Mouse (Mus musculus): Measurements from ENCODE around the gene Wdr38.

The Wdr38 gene

DNA sequence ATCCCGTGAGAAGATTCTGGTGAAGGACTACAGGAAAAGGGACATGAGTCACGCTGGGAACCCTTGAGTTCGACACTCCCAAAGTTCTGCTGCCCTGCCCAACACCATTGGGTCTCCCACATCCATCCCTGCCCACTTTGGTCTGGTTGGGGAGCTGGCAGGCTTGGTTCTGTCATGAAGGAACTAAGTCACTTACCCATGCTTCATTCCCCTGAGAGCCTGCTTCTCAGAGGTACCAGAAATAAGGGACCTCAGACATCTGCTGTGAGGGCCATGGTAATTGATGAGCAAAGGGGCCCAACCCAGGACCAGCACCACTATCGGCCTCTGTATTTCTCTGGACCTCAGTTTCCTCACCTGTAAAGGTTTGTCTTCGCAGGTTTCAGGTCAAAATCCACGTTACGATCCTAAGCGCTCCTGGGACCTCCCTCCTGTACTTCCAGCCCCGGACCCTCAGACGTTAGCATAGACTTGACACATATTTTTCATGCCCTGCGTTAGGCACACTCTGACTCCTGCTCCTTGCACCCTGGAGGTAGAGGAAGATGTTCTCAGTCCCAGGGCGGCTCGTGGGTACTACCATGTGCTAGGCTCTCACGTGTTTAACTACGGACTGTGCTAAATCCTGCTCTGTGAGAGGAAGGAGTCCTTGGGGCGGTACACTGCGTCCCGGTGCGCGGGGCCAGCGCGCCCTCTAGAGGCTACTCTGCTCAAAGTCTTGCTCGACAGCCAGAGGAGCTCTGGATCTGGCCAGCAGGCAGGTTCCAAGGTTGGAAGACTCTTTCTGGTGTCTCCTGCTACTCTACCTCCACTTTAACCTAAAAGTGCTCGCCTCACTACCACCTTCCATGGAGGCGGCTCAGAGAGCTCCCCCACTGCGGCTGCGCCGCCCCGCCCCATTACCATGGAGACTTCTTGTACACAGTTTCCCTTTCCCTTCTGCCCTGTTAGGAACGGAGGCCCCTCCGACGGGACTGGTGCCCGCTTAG lies at the start of gene Wdr38:
Gene Wdr38, plus strand, starts transcription at position 91 of the 989 bp plus-strand sequence.
- DNase-seq (ENCODE audit: low read depth, low spot score) = peak; percentile 93

- no peak for DNase-seq (ENCODE audit: low read depth, low spot score)
Measured at GRCm38 (mm10) chr2:38947566-38947965, 49.7 kb upstream of the Wdr38 start.

DNA sequence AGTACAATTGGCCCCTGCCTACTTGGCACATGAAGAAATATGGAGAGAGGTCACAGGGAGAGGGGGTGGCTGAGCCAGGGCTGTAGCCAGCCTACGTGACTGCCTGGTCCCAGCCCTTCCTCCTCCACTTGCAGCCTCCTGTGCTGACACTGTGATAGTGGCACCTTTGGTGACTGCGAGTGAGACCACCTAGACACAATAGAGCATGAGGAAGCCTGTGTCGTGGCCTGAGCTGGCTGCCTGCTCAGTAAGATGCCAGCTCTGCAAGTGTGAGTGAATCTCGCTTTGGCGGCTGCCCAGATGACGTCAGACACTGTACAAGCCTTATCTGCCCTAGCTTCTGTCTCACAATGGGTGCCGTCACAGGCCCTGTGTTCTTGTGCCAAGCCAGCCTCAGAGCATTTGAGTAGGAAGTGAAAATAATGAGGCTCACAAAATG lies 47.0 kb upstream of the Wdr38 start:
- peak; percentile 92 for DNase-seq (ENCODE audit: low read depth, low spot score)

GRCm38 (mm10) chr2:38953152-38953883 lies 44.0 kb upstream of the Wdr38 start:
- peak; percentile 61 for DNase-seq (ENCODE audit: low read depth, low spot score)

DNA sequence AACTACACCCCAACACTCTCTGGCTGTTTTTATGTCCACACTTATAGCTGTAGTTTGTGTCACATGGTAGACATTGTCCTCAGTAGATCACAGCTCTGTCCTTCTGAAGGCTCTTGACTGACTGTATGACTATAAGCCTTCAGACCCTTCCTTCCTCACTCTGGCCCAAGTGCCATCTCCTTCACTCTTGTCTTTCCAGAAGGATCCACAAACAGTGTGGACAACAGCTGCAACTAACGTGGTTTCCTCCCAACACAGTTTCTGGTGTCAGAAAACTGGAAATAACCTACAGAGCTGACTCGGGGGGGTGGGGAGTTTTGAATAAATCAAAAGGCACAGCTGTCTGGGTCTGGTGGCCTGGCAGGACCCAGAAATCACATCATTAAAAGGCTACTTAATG lies 41.2 kb upstream of the Wdr38 start:
- DNase-seq (ENCODE audit: low read depth, low spot score) = no peak

- DNase-seq (ENCODE audit: low read depth, low spot score) = no peak
Measured at GRCm38 (mm10) chr2:38957671-38958223, 39.5 kb upstream of the Wdr38 start.

GRCm38 (mm10) chr2:38964198-38964597 lies 33.1 kb upstream of the Wdr38 start:
- DNase-seq (ENCODE audit: low read depth, low spot score) = no peak

DNA sequence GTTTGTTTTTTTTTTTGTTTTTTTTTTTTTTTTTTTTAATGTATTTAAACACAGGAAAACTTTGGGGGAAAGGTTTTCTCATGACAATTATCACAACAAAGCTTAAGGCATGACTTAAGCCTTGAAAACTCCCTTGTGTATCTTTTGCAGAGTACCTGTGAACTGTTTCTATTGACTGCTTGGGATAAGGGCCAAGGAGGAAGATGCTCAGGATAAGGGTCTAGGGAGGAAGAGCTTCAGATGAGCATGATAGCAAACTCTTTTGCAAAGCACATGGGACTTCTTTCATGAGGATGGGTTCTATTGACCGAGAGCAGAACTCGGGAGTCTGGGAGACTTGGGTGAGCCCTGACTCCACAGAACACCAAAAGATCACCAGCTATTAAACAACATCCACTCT lies 27.6 kb upstream of the Wdr38 start:
- no peak for DNase-seq (ENCODE audit: low read depth, low spot score)

GRCm38 (mm10) chr2:38970057-38970456 lies 27.2 kb upstream of the Wdr38 start:
- no peak for DNase-seq (ENCODE audit: low read depth, low spot score)

DNA sequence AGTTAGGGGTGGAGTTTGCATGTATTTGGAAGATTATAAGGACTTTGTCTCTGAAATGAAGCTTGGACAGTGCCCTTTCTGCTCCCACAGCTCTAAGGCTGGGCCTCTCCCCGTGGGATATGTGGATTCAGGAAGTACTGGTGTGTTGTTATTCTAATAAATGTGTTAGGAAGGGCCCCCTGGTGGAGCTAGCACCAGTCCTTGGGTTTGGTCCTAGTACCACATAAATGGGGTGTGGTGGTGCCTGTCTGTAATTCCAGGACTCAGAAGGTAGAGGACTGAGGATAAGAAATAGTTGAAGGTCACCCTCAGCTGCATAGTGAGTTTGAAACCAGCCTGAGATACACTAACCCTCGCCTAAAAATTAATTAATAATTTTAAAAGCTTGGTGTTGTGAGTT lies 24.1 kb upstream of the Wdr38 start:
- DNase-seq (ENCODE audit: low read depth, low spot score) = peak; percentile 48

- DNase-seq (ENCODE audit: low read depth, low spot score) = no peak
Measured at GRCm38 (mm10) chr2:38973701-38974100, 23.6 kb upstream of the Wdr38 start.

DNA sequence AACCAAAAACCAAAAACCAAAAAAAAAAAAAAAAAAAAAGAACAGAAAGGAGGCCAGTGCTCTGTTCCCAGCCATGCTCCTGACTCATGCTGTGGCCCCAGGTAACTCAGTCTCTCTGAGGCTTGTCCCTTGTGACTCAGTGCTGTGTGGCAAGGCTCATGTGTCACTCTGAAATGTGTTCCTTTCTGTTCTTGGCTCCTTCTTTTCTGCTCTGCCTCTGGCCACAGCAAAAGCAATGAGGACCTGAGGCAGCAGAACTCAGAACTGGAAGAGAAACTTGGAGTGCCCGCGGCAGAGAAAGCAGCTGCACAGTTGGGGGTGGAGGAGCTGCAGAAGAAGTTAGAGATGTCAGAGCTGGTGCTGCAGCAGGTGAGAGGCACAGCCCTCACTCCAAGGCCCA lies 23.1 kb upstream of the Wdr38 start:
- DNase-seq (ENCODE audit: low read depth, low spot score) = peak; percentile 66

DNA sequence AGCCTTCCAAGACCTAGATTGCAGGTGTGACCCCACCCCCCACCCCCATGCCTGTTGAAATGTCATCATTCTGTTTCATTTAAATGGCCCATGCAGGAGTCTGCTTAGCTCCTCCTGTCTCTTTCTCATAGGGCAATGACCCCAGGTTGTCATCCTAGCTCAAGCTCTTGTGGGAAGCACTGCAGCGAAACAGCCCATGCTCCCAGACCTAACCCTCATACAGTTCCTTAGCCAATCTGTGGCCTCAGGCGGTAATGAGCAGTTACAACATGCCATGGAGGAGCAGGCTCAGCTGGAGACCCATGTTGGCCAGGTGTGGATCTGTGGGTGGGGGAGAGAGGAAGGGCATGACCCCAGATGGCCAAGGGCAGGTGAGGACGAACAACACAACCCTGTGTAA lies 22.1 kb upstream of the Wdr38 start:
- no peak for DNase-seq (ENCODE audit: low read depth, low spot score)

GRCm38 (mm10) chr2:38975941-38976805 lies 21.1 kb upstream of the Wdr38 start:
- no peak for DNase-seq (ENCODE audit: low read depth, low spot score)

DNA sequence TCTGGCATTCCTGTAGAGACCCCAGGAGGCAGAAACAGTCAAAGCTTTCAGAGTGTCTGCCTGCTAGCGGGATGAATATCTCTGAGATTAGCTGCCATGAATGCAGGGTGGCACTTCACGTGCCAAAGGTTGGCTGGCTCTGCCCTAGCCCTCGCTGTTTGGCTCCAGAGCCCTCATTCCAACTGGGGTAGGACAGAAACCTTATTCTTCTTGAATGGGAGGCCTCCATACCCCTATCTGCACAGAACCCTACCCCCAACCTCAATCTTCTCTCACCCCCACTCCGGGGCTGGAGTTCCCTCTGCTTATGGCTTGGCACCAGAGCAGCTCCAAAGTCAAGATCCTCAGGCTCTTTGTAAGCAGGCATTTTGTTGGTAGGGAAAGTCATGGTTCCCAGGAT lies 19.4 kb upstream of the Wdr38 start:
- DNase-seq (ENCODE audit: low read depth, low spot score) = no peak

GRCm38 (mm10) chr2:38983456-38983855 lies 13.8 kb upstream of the Wdr38 start:
- DNase-seq (ENCODE audit: low read depth, low spot score) = no peak

DNA sequence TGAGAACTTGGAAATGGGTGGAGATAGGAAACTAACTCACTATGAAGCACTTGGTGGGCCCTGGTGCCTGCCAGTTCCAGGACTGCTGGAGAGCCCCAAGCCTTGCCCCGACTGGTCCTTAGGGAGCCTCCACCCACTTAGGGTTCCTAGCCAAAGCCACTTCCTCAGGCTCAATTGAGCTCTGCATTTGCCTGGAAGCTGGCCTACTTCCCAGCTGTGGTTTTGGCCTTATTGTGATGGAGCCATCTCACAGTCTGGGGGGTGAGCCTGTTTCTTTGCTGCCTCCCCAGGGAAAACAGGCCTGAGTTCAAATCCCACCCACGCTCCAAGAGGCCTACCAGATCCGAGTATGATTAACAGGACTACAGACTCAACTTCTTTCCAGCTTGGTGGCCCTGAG lies 10.7 kb upstream of the Wdr38 start:
- DNase-seq (ENCODE audit: low read depth, low spot score) = peak; percentile 99

DNA sequence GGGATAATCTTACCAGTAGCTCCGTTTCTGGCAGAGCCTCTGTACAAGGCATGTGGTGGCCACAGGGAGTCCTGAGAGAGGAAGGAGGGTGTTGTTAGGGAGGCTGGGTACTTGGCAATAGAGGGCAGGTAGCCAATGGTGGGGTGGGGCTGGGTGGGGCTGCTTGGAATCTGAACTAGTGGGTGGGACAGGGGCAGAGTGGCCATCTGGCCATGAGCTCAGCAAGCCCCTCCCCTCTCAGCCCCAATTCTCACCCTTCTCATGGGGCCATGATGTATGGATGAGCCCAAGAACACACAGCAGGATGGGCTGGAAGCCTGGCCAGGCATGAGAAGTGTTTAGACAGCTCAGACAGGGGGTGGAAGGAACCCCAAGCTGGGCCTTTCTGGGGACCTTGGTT lies 9.9 kb upstream of the Wdr38 start:
- DNase-seq (ENCODE audit: low read depth, low spot score) = peak; percentile 75

GRCm38 (mm10) chr2:38987803-38988510 lies 9.3 kb upstream of the Wdr38 start:
- peak; percentile 57 for DNase-seq (ENCODE audit: low read depth, low spot score)

DNA sequence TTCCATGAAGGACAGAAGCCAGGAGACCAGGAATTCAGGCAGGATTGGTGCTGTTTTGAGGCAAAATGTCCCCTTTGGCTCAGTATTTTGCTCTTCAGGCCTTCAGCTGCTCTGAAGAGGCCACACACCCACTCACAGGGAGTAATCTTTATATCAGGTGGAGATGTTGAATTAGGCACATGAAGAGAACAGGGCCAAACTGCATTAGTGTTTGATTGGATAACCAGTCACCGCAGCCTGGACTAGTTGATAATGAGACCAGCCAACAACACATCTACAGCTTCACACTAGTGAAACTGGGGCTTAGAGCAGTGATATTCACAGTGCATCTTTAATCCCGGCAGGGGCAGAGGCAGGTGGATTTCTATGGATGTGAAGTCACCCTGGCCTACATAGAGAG lies 8.3 kb upstream of the Wdr38 start:
- DNase-seq (ENCODE audit: low read depth, low spot score) = no peak

GRCm38 (mm10) chr2:38992004-38992403 lies 5.3 kb upstream of the Wdr38 start:
- DNase-seq (ENCODE audit: low read depth, low spot score) = no peak
